Mouse (Mus musculus) brain, embryonic 14.5 days (tissue): ENCODE data around the gene Fam187b.

Experiments used
- CTCF ChIP-seq: fragments of 200-500 bp; IDR thresholded peaks from 2 replicates; pipeline ENCODE4 v1.5.1; 2012; ENCODE audit warnings: inconsistent platforms, mild to moderate bottlenecking, moderate library complexity, borderline replicate concordance; ENCODE audit not compliant: insufficient read depth, insufficient read length; ENCODE audit errors: extremely low read depth
- POLR2A ChIP-seq: fragments of 200-500 bp; IDR thresholded peaks from 2 replicates; pipeline ENCODE4 v1.6.1; 2012; ENCODE audit warnings: mild to moderate bottlenecking, inconsistent platforms, borderline replicate concordance; ENCODE audit not compliant: poor library complexity, insufficient read depth, insufficient read length, severe bottlenecking; ENCODE audit errors: extremely low read depth

GRCm38 (mm10) chr7:30945876-30946275, 27.7 kb upstream of the Fam187b start:
- TF ChIP-seq CTCF (no peak), POLR2A (no peak)
